Mouse (Mus musculus): ENCODE results near the gene Pepd. TPM values are rescaled to one million over a fixed set of nuclear protein-coding genes. Genes with fewer than 3 reads are reported as not detected.

The Pepd gene
- polyA plus RNA-seq, 1 experiment from 2014 or later, result 62.5 TPM

GRCm38 (mm10) chr7:34936347-34936746 lies 24.2 kb downstream of the Pepd start:
- ATAC-seq (replicated peaks), result no peak
- no peak overlapping the region for H3K9ac ChIP-seq
- no peak overlapping the region for H3K4me3 ChIP-seq
- 0 out of 2 replicates have a peak, but pooled peaks cover 6% of the 10 kb centered on the region for H3K36me3 ChIP-seq (replicated peaks)
- H3K27me3 ChIP-seq (replicated peaks), result no peaks in the 10 kb centered on the region
- H3K4me1 ChIP-seq, result peaks cover 36% of the 10 kb centered on the region
- no peaks in the 10 kb centered on the region for H3K9me3 ChIP-seq
- no peak overlapping the region for H3K27ac ChIP-seq
- WGBS, result 91% methylated on average over 2 of the region's 2 CpGs
- no peak overlapping the region for H3K4me2 ChIP-seq

- H3K9me3 ChIP-seq, result no peaks in the 10 kb centered on the region
- no peak overlapping the region for H3K9ac ChIP-seq
- WGBS, result 19% methylated on average over 7 of the region's 7 CpGs
- H3K27me3 ChIP-seq (replicated peaks), result no peaks in the 10 kb centered on the region
- H3K4me2 ChIP-seq, result no peak overlapping the region
- 0 out of 2 replicates have a peak, but pooled peaks cover 6% of the 10 kb centered on the region for H3K36me3 ChIP-seq (replicated peaks)
- ATAC-seq (replicated peaks), result no peak
- no peak overlapping the region for H3K4me3 ChIP-seq
- peak overlapping the region; percentile 71 for H3K27ac ChIP-seq
- peaks cover 33% of the 10 kb centered on the region for H3K4me1 ChIP-seq
Observed at GRCm38 (mm10) chr7:34938636-34939261, 26.6 kb downstream of the Pepd start.

DNA sequence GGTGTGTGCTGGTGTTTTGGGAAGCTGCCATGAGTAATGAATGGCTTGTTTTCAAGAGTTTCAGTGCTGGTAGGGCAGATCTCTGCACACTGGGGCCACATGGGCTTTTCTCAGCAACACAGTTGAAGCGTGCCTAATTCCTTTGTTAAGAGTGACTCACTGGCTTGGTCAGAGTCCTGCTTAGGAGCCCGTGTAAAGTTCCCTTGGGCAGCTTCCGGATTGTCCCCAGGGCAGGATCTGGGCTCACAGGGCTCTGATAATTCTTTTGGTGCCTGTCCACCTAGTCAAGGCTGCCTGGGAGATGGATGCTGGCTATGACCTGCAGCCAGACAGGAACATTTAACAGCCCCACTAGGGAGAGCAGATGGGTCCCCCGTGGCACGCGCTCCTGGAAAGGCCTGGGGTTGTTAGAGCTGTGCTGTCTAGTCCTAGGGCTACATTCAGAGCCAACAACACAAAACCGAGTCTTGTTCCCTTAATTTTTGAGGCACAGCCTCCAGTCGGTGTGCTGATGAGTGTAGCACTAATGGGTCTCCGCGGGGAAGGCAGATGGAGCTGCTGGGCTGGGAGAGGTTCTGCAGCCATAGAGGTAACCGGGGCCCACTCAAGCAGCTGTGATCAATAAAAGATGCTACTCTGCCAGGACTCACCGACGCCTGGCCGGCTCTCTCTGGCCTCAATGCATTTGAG lies 27.2 kb downstream of the Pepd start:
- no peaks in the 10 kb centered on the region for H3K9me3 ChIP-seq
- H3K36me3 ChIP-seq (replicated peaks), result 0 out of 2 replicates have a peak, but pooled peaks cover 6% of the 10 kb centered on the region
- peaks cover 33% of the 10 kb centered on the region for H3K4me1 ChIP-seq
- no peaks in the 10 kb centered on the region for H3K27me3 ChIP-seq (replicated peaks)
- H3K4me2 ChIP-seq, result no peak overlapping the region
- no peak overlapping the region for H3K4me3 ChIP-seq
- no peak overlapping the region for H3K9ac ChIP-seq
- peak overlapping the region; percentile 71 for H3K27ac ChIP-seq
- ATAC-seq (replicated peaks), result peak; percentile 31
- 12% methylated on average over 14 of the region's 14 CpGs for WGBS

DNA sequence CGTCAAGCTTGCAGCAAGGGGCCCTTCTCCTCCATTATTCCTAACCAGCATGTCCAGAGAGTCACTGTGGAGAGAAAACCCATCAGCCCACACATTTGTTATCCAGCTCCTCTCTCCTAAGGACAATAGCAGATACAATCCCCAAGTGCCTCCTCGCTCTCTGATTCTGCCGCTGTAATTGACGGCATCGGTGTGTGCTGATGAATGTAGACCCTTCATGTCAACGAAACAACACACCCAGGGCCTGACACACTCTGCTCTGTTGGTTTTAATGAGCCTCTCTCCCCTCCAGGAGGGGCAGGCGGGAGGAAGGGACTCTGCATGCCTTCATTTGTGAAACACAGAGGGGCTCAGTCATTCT lies 27.8 kb downstream of the Pepd start:
- ATAC-seq (replicated peaks), result peak; percentile 38; the same call in 1 of the 2 replicates
- Histone ChIP-seq H3K4me3 (no peak overlapping the region), H3K36me3 (replicated peaks) (0 out of 2 replicates have a peak, but pooled peaks cover 6% of the 10 kb centered on the region), H3K9ac (no peak overlapping the region), H3K9me3 (no peaks in the 10 kb centered on the region), H3K27ac (peak overlapping the region; percentile 71), H3K4me2 (no peak overlapping the region), H3K27me3 (replicated peaks) (no peaks in the 10 kb centered on the region), H3K4me1 (peaks cover 33% of the 10 kb centered on the region)
- WGBS, result 17% methylated on average over 7 of the region's 7 CpGs

DNA sequence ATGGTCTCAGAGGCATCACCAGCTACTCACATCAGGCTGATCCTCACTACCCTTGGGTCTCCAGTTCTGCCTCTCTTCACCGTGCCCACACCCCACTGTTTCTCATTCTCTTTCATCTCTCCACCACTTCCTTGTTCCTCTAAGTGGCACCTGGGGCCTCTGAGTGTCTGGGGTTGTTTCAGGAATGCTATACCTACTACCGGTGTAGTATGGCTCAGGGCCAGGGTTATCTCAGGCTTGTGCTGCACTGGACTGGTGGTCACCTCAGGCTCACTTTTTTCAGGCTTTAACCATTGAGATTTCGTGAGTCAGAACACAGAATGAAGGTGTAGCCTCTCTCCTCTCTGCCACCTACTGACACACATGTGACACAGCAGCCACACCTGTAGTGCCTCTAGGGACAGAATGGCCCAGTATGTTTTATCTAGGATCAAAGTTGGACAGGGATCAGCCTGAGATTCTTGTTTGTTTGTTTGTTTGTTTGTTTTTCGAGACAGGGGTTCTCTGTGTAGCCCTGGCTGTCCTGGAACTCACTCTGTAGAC lies 31.5 kb downstream of the Pepd start:
- H3K9me3 ChIP-seq, result no peaks in the 10 kb centered on the region
- WGBS, result 71% methylated on average over 4 of the region's 4 CpGs
- no peak overlapping the region for H3K4me3 ChIP-seq
- peaks cover 40% of the 10 kb centered on the region for H3K4me1 ChIP-seq
- no peaks in the 10 kb centered on the region for H3K36me3 ChIP-seq (replicated peaks)
- H3K27ac ChIP-seq, result no peak overlapping the region
- H3K27me3 ChIP-seq (replicated peaks), result no peaks in the 10 kb centered on the region
- H3K9ac ChIP-seq, result no peak overlapping the region
- no peak overlapping the region for H3K4me2 ChIP-seq
- ATAC-seq (replicated peaks), result no peak

- H3K36me3 ChIP-seq (replicated peaks), result no peaks in the 10 kb centered on the region
- H3K9me3 ChIP-seq, result no peaks in the 10 kb centered on the region
- H3K4me1 ChIP-seq, result peaks cover 18% of the 10 kb centered on the region
- H3K27ac ChIP-seq, result peak overlapping the region; percentile 60
- H3K4me3 ChIP-seq, result no peak overlapping the region
- peak; percentile 48 for ATAC-seq (replicated peaks)
- WGBS, result 15% methylated on average over 7 of the region's 7 CpGs
- H3K4me2 ChIP-seq, result no peak overlapping the region
- no peaks in the 10 kb centered on the region for H3K27me3 ChIP-seq (replicated peaks)
- no peak overlapping the region for H3K9ac ChIP-seq
Observed at GRCm38 (mm10) chr7:34946269-34946925, 34.2 kb downstream of the Pepd start.

- peaks cover 7% of the 10 kb centered on the region; the same call in 1 of the 2 replicates for H3K4me1 ChIP-seq
- ATAC-seq (replicated peaks), result no peak
- no peak overlapping the region for H3K4me2 ChIP-seq
- H3K27ac ChIP-seq, result no peak overlapping the region
- H3K9ac ChIP-seq, result no peak overlapping the region
- no peaks in the 10 kb centered on the region for H3K9me3 ChIP-seq
- H3K36me3 ChIP-seq (replicated peaks), result no peaks in the 10 kb centered on the region
- H3K4me3 ChIP-seq, result no peak overlapping the region
- H3K27me3 ChIP-seq (replicated peaks), result no peaks in the 10 kb centered on the region
- WGBS, result 82% methylated on average over 9 of the region's 9 CpGs
Observed at GRCm38 (mm10) chr7:34954548-34954947, 42.4 kb downstream of the Pepd start.

DNA sequence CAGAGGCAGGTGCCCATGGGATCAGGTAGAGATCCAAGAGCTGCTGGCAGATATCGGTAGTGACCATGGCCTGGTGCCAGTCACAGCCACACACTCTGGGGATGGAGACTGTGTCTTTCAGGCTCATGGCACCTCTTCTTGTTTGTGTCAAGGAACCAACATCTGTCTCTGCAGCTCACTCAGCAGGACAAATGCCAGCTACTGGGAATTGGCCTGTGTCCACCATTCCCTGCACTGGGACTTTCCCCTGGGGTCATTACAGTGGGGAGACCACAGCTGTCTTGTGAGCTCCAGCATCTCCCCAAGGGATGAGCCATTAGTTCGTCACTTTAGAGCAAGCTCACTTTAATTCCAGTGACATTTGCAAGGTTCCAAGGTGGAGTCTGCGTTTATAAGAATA lies 43.1 kb downstream of the Pepd start:
- Histone ChIP-seq H3K27me3 (replicated peaks) (no peaks in the 10 kb centered on the region), H3K36me3 (replicated peaks) (no peaks in the 10 kb centered on the region), H3K27ac (0 out of 2 replicates have a peak overlapping the region, but pooled peaks have one; percentile 9), H3K9me3 (no peaks in the 10 kb centered on the region), H3K4me3 (no peak overlapping the region), H3K4me1 (peaks cover 5% of the 10 kb centered on the region; the same call in 1 of the 2 replicates), H3K4me2 (no peak overlapping the region), H3K9ac (no peak overlapping the region)
- 68% methylated on average over 3 of the region's 3 CpGs for WGBS
- no peak for ATAC-seq (replicated peaks)

DNA sequence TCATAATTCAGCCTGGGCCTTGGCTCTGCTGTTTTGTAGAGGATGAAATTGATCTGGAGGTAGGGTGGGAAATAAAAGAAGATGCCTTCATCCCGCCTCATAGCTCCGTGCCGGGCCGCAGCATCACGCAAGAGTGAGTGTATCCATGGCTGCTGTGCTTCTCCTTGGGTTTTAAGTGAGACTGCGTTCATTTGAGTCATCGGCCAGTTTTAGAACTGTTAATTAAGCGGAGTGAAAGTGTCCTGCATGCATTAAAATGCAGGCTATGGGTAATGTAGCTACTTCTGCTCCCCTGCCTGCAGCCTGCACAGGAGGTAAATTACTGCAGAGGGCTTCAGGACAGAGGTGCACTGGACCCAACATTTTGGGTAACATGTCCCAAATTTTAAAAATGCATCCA lies 45.0 kb downstream of the Pepd start:
- 89% methylated on average over 8 of the region's 8 CpGs for WGBS
- Histone ChIP-seq H3K27ac (no peak overlapping the region), H3K4me3 (no peak overlapping the region), H3K4me1 (0 out of 2 replicates have a peak, but pooled peaks cover 3% of the 10 kb centered on the region), H3K27me3 (replicated peaks) (no peaks in the 10 kb centered on the region), H3K9me3 (no peaks in the 10 kb centered on the region), H3K9ac (no peak overlapping the region), H3K36me3 (replicated peaks) (no peaks in the 10 kb centered on the region), H3K4me2 (no peak overlapping the region)
- no peak for ATAC-seq (replicated peaks)

- no peak overlapping the region for H3K27ac ChIP-seq
- 0 out of 2 replicates have a peak, but pooled peaks cover under 1% of the 10 kb centered on the region for H3K4me1 ChIP-seq
- H3K9me3 ChIP-seq, result no peaks in the 10 kb centered on the region
- ATAC-seq (replicated peaks), result no peak
- no peaks in the 10 kb centered on the region for H3K27me3 ChIP-seq (replicated peaks)
- no peak overlapping the region for H3K4me3 ChIP-seq
- H3K4me2 ChIP-seq, result no peak overlapping the region
- 86% methylated on average over 11 of the region's 11 CpGs for WGBS
- no peaks in the 10 kb centered on the region for H3K36me3 ChIP-seq (replicated peaks)
- no peak overlapping the region for H3K9ac ChIP-seq
Observed at GRCm38 (mm10) chr7:34963889-34964645, 51.9 kb downstream of the Pepd start.

DNA sequence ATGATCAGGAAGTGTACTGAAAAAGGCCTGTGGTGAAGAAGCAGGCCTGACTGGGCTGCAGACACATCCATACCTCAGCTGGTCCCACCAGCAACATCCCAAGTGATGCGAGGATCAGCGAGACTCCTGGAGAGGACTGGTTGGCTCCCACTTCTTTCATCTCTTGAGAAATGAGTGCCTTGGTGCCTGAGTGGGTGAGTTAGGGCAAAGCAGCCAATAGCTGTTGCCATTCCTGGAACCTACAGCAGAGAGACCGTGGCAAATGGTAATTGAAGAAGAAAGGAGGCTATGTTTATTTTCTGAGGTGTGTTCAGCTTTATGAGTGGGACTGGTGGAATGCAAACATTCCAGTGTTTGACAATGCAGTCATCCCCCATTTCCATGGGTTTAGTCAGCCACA lies 55.2 kb downstream of the Pepd start:
- no peaks in the 10 kb centered on the region for H3K36me3 ChIP-seq (replicated peaks)
- no peak overlapping the region for H3K4me2 ChIP-seq
- WGBS, result 87% methylated on average over 3 of the region's 3 CpGs
- no peak for ATAC-seq (replicated peaks)
- H3K9ac ChIP-seq, result no peak overlapping the region
- H3K27ac ChIP-seq, result no peak overlapping the region
- H3K9me3 ChIP-seq, result no peaks in the 10 kb centered on the region
- H3K4me1 ChIP-seq, result peaks cover 4% of the 10 kb centered on the region
- H3K27me3 ChIP-seq (replicated peaks), result no peaks in the 10 kb centered on the region
- H3K4me3 ChIP-seq, result no peak overlapping the region

Measured in midbrain, embryonic 15.5 days (tissue).